Mouse (Mus musculus) frontal cortex, postnatal 25 days (tissue): ENCODE measurements around the gene Kdm6b.

ENCODE experiments used
- DNase-seq, 2 experiments: peaks; one replicate each; pipeline ENCODE4 v3.0.0; 2022; ENCODE audit warnings: low spot score in 2 of 2

Gene Kdm6b

GRCm38 (mm10) chr11:69419443-69419812, 6.0 kb upstream of the Kdm6b start:
- DNase-seq, result no peak

- DNase-seq, result peak; percentile 68 to 84
Observed at GRCm38 (mm10) chr11:69418481-69419442, 5.3 kb upstream of the Kdm6b start.

DNA sequence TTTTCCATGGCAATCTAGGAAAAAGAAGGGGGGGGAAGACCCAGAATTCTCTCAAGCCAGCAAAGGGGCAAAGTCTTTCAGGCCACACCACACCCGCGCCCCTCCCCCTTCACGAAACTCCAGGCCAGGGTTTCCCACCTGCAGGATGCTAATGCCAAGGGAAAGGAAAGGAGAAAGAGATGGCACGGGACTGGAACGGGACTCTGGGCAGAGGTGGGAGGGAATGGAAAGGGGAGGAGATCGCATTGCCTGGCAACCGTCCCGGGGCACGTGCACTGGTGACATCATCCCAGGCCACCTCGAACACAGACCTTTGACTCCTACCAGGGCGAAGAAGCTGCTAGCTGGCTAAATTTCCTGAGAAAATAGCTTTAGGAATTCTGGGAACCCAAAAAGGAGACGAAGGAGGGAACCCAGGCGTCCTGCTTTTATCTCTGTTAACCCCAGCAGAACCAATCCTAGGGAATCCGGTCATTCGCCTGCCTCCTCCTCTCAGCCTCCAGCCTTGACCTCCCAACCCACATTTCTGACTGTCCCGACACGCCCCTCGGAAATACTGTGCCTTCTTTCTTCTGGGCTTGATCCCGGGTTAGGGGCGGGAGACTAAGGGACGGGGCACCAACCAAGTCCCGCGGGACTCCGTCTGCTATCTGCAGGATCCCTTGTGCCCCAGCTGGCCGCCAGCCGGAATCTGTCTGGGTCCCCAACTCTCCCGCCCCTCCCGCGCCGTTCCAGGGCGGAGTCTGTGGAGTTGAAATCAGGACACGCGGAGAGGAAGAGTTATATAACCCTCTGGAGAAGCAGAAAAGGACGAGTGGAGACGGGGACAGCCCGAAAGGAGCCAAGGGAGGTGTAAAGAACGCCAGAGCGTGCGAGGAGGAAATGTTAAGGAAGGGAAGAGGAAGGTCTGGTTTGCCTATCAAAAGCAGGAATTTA, 4.2 kb upstream of the Kdm6b start:
- peak; percentile 77 to 83 for DNase-seq

DNA sequence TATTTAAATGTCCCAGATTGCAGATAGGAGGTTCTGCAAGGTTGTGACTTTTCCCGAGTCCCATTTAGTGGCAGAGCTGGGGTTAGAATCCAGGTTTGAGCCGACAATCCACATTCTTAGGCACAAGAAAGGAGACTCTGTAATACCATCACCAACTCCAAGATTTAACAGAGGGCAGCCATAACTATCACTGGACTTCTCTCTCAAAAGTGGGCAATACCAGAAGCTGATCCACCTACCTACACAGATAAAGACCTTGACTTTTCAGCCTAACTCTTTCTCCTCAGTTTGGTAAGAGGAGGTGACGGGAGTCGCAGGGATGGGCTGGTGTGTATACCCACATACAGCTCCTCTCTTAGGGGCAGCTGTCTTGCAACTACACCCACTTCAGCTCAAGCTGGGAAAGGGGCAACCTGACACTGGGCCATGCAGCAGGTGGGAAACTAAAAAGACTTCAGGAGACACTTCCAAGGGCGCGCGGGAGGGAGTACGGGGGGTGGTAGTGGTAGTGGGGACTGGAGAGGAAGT, 3.5 kb upstream of the Kdm6b start:
- no peak for DNase-seq

DNA sequence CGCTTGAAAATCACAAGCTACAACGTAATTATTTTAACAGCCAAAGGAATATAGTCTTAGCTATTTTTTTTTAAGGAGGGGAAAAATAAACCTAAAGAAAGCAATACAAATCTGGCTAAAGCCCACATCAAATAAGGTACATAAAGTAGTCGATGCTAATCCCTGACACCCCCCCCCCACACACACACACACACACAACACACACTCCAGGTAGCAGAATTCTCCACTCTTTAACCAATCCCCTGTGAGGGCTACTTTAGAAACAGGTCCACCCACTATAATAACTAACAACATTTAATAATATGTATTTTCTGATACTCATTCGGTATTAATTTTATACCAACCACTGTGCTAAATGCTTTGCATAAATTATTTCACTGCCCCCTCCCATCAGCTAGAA, 3.0 kb upstream of the Kdm6b start:
- no peak for DNase-seq

DNA sequence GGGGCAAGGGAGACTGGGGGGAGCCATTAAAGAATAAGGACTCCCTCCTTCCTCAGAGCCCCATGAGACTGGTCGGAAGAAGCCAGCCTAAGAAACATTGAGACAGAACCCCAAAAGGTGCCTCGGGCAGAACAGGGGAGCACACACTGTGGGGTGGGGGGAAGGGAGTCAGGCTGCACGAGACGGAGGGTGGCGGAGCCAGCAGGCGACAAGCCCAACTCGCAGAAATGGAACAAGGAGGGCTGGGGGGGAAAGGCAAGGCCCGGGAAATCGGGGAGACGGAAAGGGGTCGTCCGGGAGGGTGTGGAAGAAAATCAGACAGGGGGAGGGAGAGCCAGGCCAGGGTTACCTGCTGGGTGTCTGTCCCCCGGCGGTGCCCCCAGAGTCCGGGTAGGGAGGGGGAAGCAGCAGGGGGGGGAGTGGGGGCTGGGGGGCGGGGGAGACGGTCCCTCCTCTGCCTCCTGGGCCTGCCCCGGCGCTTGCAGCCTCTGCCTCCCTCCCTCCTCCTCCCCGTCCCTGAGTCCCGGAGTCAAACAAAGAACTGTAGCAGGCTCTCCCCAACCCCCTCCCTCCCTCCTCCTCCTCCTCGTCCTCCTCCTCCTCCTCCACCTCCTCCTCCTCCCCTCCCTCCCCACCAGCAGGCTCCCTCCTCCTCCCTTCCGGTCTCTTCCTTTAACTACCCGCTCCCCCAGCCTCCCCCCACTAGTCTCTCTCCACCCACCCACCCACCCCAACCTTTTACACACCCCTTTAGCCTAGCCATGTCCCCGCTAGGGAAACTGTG, 2.4 kb upstream of the Kdm6b start:
- no peak for DNase-seq

- DNase-seq, result no peak
Observed at GRCm38 (mm10) chr11:69415327-69415667, 1.8 kb upstream of the Kdm6b start.

DNA sequence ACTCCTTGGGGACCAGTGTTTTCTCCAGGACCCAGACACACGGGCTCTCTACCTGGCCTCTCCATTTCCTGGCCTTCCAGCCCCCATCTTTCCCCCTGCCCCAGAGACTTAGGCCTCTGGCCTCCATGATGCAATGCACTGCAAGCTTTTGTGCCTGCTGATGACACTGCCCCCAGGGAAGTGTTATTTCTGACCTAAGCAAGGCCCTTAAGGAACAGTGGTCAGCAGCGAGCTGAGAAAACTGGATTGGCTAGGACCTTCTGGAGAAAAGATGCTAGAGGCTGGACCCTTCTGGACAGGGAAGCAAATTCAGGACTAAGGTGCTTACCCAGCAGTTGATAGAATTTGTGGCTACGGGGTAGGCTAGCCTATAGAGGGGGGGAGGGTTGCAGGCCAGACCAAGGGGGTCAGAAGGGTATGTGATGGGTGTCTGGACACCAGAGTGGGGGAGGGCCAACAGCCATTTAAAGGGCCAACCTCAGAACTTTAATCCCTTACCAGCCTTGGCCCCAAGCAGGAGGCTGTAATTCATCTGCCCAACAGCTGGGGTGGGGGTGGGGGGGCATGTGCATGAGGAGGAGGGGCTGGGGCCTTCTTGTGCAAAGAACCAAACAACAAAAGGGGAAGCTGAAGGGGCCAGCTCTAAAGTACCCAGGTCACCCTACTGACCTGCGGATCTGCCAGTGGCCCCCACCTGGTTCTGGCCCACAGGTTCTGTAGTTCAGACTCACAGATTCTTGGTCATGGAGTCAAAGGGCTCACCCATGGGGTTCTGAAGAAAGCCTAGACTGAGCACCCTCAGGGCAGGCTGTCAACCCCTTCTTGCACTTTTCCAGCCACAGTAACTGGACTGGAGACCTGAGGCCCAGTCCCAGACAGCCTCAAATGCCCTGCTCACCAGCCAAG, 1.2 kb upstream of the Kdm6b start:
- DNase-seq, result no peak

- DNase-seq, result no peak
Observed at GRCm38 (mm10) chr11:69412548-69412947, 927 bp downstream of the Kdm6b start.

- DNase-seq, result peak in 1 of 2 experiments; percentile 45
Observed at GRCm38 (mm10) chr11:69411538-69412203, 1.8 kb downstream of the Kdm6b start.

DNA sequence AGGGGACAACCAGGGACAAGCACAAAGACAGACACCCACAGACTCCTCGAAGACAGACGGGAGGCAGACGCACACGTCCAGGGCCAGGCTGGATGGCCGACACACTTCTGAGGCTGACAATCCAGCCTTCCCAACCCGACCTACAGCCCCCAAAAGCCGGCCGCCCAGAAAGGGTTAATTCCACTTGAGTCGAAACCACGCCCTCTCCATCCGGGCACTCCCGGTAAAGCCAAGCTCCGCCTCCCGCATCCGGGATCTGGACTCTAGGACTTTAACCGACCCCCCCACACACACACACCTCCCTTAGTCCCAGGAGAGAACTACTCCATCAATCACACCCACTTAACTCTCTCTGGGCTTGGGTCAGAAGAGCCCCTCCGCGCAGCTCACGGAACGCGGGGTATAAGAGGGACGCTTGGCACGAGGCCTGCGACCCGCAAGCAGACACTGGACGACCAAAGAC, 2.4 kb downstream of the Kdm6b start:
- DNase-seq, result peak; percentile 91 to 92

DNA sequence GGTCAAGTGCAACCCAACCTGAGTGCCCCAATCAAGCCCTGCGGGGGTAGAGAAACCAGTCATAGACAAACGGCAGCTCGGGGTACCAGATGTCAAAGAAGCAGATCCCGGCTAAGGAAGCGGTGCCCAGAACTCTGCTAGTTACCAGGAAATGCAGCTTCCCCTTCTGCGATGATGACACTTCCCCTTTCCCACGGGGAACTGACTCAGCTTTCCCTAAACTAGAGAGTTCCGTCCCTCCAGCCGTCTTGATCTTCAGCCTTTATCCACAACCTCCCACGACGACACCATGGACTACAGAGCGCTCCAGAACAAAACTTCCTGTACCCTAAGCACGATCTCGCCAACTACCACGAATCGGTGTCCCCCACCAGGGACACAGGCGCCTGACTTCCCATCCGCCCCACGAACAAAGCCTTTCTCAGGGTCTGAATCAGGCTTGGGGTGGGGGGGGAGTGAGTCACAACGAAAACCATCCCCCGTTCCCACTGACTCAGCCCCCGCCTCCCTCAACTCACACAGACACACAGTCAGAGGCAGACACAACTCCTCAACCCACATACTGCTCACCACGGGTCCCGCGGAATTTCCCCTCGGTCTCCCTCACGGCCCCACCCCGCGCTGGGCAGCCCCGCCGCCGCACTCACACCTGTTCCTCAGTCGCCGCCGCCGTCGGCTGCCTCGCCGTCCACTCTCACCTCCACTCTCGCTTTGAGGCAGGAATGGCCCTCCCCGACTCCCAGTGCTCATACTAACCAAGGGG, 3.0 kb downstream of the Kdm6b start:
- DNase-seq, result peak in 1 of 2 experiments; percentile 18

- DNase-seq, result peak in 1 of 2 experiments; percentile 21
Observed at GRCm38 (mm10) chr11:69410045-69410309, 3.5 kb downstream of the Kdm6b start.

DNA sequence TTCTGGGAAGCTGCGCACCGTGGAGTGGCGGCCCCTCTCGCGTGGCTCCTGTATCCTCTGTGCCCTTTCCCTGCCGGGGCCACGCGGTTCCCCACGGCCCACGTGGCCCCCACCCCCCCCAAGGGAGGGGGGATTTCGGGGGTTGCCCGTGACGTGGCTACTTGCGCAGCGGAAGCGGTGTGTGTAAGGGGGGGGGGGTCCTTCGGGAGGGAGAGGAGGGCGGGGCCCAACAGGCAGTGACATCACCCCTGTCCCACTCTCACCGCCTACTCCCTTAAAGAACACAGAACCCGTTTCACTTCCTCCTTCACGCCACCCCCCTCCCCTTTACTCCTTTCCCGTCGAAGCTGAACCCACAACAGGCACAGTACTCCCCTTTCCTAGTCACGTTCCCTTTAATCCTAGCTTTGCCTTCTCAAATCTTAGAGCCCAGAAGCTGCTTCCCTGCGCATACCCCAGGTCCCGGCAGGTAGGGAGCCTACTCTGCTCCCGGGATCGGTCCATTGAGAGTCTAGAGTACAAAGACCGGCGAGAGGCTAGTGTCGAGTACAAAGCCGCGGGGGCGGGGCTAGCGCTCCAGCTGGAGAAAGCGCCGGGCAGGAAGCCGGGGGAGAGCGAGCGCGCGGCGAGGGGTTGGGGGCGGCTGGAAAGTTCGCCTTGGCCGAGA, 4.0 kb downstream of the Kdm6b start:
- peak; percentile 59 to 74 for DNase-seq

DNA sequence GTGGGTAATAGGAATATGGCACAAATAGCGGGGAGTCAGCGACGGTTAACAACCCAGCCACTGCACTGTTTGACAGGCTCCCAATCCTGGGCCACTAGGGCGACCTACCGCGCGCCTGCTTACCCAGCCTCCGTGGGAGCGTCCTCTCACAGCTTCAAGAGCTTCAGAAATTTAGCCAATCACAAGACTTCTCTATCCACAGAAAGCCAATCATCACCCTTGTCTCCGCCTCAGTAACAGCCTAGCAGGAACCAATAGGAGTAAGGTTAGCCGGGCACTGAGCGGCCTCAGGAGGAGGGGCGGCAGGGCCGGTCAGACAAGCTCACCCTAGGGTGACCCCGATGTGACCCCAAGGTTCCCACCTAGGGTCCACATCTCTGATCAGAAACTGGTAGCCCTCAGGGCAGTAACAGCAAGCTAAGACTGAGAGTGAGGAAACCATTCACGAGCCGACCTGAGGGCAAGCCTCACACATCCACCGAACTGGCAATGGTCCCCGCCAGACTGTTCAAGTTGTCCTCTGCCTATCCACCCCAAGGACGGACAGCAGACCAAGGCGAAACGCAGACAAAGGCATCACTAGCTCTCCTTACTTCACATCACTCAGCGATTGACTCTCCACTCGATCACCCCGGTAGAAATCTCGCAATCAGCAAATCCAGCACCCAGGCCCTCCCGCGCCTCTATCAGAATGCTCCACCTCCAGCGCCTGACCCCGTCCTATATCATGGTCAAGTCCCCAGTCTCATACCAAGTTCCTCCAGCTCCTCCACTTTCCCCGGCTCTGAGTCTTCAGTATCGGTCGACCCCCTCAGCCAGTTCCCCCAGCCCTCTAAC, 4.7 kb downstream of the Kdm6b start:
- peak; percentile 68 to 73 for DNase-seq

- DNase-seq, result no peak
Observed at GRCm38 (mm10) chr11:69407724-69408004, 5.8 kb downstream of the Kdm6b start.

GRCm38 (mm10) chr11:69406867-69407723, 6.4 kb downstream of the Kdm6b start:
- no peak for DNase-seq
